Mouse (Mus musculus) inflammation-experienced regulatory T-cells (primary cell): ENCODE measurements around the gene Cyp27a1. TPM values are rescaled to one million over a fixed set of nuclear protein-coding genes. Genes with fewer than 3 reads are reported as not detected.

Experiments
- polyA plus RNA-seq, 2 experiments: library from polyadenylated mRNA; unstranded; fragments of 100-300 nt; shearing (Covaris generic); gene quantifications; one replicate each; pipeline ENCODE4 v1.2.1; 2017

The Cyp27a1 gene
- polyA plus RNA-seq = under 1 TPM in 1 of 2 experiments, not detected in 1; 0.64 TPM

GRCm38 (mm10) chr1:74713099-74713858 lies at the start of gene Cyp27a1:
Gene Cyp27a1, plus strand, starts transcription at chr1:74713574.

DNA sequence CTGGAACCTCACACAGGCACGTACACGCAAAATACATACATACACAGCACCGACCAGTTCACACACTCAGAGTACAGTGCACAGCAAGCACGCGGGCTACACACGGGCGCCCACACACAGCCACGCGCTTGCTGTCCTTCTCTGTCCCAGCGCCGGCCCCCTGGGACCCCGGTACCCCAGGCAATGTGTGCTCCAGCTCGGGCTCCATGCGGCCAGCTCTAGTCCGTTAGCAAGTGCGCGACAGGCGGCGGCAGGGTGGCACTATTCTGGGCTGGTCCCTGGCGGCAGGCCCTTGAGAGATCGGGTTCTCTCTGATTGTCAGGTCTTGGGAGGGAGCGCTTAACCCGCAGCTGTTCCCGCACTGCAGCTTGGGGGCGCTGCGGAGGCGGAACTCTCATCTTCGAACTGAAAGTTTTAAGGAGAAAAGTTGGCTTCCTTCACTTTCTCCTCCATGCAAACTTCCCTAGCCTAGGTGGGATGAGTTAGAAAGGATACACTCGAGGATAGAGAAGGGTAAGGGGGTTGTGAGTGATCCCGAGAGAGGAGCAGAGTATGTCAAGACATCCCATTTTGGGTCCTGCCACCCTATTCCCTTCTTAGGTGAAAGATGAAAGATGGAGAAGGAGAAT lies 35.4 kb downstream of the Cyp27a1 start, which contains the start of gene Prkag3:
Gene Prkag3, minus strand, starts transcription at position 579 of the 629 bp plus-strand sequence.

DNA sequence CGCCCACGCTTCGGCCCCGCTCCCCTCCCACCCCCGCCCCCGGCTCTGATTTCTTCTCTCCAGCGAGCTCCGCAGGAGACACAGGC lies 58.3 kb downstream of the Cyp27a1 start, which contains the start of gene Wnt6:
Gene Wnt6, plus strand, starts transcription at position 48 of the 86 bp plus-strand sequence.

Other genes starting within 250 kb of the Cyp27a1 start
- gene Cnot9, start 207.5 kb upstream of the Cyp27a1 start, polyA plus RNA-seq = 10 to 100 TPM; 26.8 to 34.2 TPM
- gene Plcd4, start 170.7 kb upstream of the Cyp27a1 start, polyA plus RNA-seq = 1 to 10 TPM; 1.1 to 2.2 TPM
- gene Usp37, start 169.3 kb upstream of the Cyp27a1 start, polyA plus RNA-seq = 10 to 100 TPM; 12.9 to 13.4 TPM
- gene Zfp142, start 125.3 kb upstream of the Cyp27a1 start, polyA plus RNA-seq = 10 to 100 TPM; 17.6 to 24.1 TPM
- gene Bcs1l, start 125.3 kb upstream of the Cyp27a1 start, polyA plus RNA-seq = 10 to 100 TPM; 10.2 to 12.2 TPM
- gene Rnf25, start 112.2 kb upstream of the Cyp27a1 start, polyA plus RNA-seq = 10 to 100 TPM; 28.7 to 30.4 TPM
- 1 to 10 TPM in 1 of 2 experiments, under 1 TPM in 1; 0.18 to 1.0 TPM for gene Stk36, start 112.1 kb upstream of the Cyp27a1 start, polyA plus RNA-seq
- 10 to 100 TPM; 22.4 to 30.3 TPM for gene Ttll4, start 51.8 kb upstream of the Cyp27a1 start, polyA plus RNA-seq
- gene Prkag3, start 35.6 kb downstream of the Cyp27a1 start, polyA plus RNA-seq = not detected
- under 1 TPM in 1 of 2 experiments, not detected in 1; 0.42 TPM for gene Wnt6, start 58.3 kb downstream of the Cyp27a1 start, polyA plus RNA-seq
- 1 to 10 TPM; 1.8 to 3.5 TPM for gene Wnt10a, start 77.9 kb downstream of the Cyp27a1 start, polyA plus RNA-seq
- not detected for gene Cdk5r2, start 141.4 kb downstream of the Cyp27a1 start, polyA plus RNA-seq
- gene Fev, start 171.8 kb downstream of the Cyp27a1 start, polyA plus RNA-seq = under 1 TPM in 1 of 2 experiments, not detected in 1; 0.62 TPM
- not detected for gene Cryba2, start 179.6 kb downstream of the Cyp27a1 start, polyA plus RNA-seq
- under 1 TPM; 0.06 to 0.83 TPM for gene Cfap65, start 222.0 kb downstream of the Cyp27a1 start, polyA plus RNA-seq
- gene Ihh, start 238.1 kb downstream of the Cyp27a1 start, polyA plus RNA-seq = under 1 TPM; 0.23 to 0.78 TPM